Mouse (Mus musculus) kidney, postnatal 36 days (tissue): ENCODE measurements at regions not wholly inside any gene's neighbourhood (a gene's known extent, or its start where the extent isn't known, plus 50 kb on each side); places are given as distances from the start of the nearest gene placed in this dataset.

Source experiments
- DNase-seq, 2 experiments: peaks; one replicate each; pipeline ENCODE4 v3.0.0; 2021 to 2022; ENCODE audit warnings: mixed read lengths in 2 of 2

DNA sequence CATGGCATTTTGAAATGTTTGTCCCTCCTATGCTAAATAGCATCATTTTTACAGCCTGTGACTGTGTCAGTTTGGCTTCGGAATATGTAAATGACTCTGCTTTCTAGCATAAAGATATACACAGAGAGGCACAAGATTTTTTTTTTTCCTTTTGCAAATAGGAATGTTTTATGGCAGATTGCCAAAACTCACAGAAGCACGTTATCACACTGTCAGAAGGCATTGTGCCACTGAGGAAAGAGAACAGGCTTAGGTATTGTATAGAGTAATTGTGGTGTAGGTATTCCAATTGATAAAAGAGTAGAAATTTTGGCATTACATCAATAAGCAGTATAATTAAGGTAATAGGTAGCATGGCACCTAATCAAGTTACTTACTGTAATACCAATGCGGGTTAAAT is 988.5 kb upstream of the Tenm2 start:
- DNase-seq = no peak

GRCm38 (mm10) chr11:38203347-38203746 is 967.6 kb upstream of the Tenm2 start:
- no peak for DNase-seq

- no peak for DNase-seq
These were observed 965.5 kb upstream of the Tenm2 start for GRCm38 (mm10) chr11:38201136-38201741.

DNA sequence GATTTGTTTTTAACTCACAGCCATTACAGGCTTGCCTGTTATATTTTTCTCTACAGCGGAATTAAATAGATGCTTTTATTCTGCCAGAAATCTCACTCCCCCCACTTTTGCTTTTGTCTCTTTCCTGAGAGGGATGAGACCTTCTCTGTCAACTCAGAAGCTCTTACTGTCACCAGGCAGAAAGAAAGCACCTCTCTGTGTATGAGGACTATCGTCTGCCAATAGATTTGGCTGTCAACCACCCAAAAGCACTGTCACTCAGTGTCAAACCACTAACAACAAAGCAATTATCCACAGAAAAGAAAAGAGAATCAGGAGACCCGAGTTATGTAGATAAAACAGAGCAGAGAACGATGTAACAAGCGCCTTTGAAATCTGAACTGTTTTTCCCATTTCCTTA is 958.0 kb upstream of the Tenm2 start:
- no peak for DNase-seq

DNA sequence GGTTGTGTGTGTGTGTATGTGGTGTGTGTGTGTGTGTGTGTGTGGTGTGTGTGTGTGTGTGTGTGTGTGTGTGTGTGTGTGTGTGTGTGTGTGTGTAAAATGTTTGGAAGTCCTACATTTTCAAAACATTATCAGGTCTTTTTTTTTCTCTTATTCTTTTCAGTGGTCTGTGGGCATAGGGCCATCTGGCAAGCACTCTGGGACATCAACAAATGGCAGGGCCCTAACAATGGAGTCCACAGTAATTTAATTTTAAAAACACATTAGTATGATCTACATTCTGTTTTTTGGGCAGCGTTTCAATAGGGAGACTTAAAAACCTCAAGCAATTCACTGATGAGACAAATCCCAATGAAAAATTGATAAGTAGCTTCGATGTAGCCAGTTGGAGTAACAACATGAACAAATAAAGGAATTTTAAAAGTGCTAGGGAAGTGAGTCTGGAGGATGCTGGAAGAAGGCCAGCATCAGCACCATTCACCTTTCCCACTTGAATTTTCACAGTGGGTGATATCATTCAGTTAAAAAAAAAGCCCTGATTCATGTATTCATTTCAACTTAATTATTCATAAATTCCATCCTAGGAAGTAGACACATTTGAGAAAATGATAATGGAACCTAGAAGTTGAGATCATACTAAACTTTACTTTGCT is 956.3 kb upstream of the Tenm2 start:
- DNase-seq = no peak

DNA sequence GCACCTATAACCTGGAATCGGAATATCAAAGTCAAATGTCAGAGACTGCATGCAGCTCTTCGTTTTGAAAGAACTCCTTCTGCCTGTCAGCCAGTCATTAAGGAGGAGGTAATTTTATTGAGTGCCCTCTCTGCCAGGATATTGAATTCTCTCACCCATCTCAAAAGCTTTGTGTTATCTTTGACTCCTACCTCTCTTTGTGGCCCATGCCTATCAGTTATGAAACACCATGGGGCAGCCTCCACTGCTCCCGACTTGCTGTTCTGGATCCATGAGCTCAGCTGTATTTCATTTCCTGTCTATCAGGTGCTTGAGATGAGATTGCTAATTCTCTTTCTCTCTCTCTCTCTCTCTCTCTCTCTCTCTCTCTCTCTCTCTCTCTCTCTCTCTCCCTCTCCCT is 955.7 kb upstream of the Tenm2 start:
- no peak for DNase-seq

- no peak for DNase-seq
These were observed 935.0 kb upstream of the Tenm2 start for GRCm38 (mm10) chr11:38170721-38171120.

DNA sequence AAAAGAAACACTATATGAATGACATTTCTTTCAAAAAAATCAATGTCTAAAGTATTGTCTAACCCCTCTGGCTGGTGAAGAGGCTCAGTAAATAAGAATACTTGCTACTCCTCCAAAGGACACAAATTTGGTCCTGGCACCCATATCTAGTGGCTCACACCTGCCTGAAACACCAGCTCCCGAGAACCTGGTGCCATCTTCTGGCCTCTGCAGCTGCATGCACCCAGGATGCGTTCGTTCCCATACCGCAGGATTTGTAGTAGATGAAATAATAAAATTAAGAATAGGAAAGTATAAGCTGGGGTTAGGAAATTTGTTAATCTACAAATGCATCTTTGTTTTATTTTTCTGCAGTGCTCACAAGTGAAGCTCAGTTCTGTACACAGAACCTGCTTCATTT is 922.5 kb upstream of the Tenm2 start:
- no peak for DNase-seq

DNA sequence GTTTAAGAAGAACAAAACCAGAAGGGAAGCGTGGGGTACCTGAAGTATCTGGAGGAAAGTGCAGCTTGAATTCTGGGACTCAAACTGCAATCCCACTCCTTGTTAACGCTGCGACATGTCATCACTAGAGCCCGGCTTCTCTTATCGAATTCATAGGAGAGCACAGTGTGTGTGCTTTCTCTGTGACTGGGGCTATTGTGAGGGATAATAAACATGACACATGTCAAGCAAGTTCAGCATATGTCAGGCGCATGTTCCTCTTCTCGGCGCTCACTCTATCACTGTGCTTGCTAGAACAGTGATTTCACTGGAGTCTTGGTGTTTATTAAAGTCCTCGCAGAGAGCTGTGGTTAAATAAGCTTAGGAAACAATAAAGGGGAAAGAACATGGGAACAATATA is 921.2 kb upstream of the Tenm2 start:
- no peak for DNase-seq

DNA sequence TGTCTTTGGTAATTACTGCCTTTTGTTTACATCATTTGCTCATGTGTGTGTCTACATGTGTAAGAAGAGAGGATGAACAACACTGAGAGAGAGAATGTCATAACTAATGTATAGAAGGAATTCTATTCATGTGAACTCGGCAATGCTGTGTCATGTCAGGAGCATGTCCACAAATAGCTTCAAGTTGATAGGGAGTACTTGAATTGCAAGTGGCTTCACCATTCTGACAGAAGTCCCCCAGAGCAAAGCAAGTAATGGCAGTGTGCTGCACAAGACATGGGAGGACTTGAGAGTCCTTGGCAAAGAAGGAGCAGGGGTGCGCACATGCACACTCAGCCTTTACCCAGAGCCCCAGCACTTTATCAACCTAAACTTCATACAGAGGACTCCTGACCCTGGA is 919.9 kb upstream of the Tenm2 start:
- DNase-seq = no peak

DNA sequence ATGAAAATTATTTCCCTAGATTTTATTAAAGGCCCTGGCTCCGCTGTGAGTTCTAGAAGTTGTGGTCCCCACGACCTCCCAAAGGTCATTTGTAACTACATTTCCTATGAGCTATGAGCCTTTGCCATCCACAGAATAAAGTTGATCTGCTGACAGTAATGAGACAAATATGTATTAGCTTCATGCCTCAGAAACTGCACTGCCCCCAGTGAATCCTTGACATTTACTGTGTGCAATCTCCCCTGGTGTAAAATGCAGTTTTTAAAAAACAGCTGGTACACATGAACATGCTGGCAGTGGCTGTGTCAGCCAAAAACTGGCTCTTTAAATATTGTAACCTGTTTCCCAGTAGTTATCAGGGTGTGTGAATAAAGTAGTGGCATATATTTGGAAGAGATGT is 907.7 kb upstream of the Tenm2 start:
- DNase-seq = no peak

DNA sequence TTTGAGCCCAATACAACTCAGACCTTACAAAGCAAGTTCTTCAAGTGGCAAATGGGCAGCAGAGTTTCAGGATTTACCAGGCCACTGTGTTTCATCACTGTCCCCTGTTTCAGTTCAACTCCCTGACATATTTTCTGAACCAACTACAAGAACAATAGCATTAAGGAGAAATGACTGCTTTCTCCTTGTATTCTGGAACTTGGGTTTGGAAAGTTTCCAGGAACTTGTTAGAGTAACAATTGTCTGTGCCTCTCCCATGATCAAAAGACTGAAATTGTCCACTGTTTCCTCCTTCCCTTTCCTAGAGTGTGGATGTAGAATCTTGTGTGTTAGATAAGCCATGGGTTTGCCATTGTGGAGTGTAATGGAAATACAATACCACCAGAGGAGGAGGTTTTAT is 893.1 kb upstream of the Tenm2 start:
- no peak for DNase-seq

- no peak for DNase-seq
These were observed 888.1 kb upstream of the Tenm2 start for GRCm38 (mm10) chr11:38123789-38124330.

GRCm38 (mm10) chr11:38122474-38122873 is 886.7 kb upstream of the Tenm2 start:
- no peak for DNase-seq

DNA sequence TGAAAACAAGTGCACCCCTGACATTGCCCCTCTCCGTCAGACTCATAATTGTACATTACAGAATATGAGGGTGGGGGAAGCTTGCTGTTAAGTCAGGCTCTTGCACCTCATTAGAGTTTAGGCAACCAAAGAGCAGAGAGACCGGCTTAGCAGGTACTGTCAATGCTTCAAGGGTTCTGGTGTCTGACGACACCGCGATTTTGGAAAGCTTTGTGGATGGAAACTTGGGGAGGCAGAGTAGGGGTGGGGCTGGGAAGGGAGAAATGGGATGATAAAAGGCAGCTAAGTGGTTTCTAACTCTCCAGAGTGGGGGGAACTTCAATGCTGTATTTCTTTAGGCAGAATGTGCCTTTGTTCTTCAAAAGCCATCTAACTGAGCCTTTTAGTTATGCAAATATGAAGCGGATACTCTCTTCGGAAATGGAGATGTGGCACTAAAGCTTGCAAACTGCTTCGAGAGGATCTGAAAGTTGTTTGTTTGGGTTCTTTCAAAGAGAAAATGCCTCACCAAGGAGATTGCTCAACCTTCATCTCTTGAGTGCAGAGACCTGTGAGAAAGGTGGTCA is 885.4 kb upstream of the Tenm2 start:
- DNase-seq = no peak

DNA sequence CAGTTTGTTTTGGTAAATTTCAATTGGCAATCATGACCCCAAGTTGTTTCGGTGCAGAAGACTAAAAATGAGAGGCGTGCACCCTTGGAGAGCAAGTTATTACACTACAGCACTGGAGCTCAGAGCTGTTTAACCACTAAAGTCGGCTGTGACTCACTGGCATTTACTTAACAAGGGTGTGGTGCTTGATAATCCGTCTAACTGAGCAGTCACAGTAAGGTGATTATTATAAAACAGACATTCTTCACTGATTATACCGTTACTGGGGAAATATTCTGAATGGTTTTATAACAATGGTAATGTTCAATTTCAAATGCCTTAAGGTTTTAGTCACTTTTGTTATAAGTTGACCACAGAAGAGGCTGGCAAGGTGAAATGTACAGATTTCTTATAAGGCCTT is 882.0 kb upstream of the Tenm2 start:
- DNase-seq = no peak

DNA sequence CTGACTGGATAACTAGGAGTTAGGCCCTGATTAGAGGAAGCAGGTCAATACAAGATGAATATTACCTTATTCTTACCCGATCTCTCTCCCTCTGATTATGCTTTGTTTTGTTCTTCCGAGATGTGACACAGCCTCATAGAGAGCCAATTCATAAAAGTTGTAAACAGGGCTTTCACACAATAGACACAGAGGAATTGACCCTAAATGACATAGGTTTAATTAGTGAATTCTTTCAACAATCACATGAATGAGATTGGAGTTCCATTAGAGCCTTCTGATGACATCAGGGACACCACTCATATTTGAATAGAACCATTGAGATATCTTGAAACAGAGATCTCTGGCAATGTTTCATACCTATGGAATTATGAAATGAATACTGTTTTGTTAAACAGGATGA is 856.4 kb upstream of the Tenm2 start:
- no peak for DNase-seq

DNA sequence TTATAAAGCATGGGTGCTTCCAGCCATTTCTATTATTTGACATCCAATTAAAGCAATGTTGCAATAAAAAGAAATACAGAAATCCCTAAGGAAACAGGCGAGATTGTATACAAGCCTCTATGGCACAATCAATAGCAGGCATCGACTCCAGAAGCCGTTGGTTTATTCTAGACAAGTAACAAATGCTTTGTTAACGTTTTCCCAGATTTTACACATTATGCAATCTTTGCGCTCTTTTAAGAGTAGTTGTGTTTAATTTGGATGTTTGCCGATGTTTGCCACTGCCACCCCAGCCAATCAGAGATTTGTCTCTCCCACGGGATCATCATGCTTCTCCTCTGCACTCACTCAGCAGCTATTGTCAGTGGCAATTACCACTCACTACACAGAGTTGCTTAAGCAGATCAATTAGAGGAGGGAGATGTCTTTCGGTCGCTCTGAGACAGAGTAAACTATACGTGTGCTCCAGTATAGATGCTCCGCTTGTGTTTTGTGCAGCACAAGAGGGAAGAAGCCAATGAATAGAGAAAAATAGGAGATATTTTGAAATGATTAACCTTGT is 839.5 kb upstream of the Tenm2 start:
- no peak for DNase-seq

DNA sequence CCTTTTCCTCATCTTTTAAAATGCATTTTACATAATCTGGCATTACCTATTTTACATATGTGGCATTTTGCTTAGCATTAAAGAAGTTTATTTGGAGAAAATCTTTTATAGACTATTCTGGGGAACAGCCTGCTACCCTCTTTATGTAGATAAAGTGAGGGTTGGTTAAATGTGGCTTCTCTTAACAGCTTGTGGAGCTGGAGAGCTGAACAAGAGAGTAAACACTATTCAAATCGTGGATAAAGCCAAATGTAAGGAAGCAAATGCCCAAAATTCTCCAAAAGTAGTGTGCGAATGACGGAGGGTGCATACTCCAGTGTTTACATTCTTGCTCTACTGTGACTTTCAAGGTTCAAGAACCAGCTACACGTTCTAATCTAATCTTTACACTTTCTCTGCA is 833.9 kb upstream of the Tenm2 start:
- DNase-seq = no peak

DNA sequence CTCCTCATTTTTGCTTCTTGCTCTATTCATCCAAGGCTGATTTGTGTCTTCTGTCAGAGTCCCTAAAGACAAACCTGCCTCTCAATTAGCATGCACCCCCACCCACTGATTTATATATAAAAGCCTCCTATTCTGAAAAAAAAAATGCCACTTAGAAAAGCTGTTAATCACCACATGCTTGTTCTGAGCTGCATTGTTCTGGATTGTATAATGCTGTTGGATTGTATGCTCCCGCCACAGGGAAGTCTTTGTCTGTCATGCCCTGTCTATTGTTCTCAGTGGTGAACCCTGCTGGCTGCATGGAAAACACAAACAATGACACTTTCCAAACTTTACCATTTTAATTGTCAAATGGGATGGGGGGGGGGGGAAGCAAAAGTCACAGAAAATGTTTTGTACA is 831.9 kb upstream of the Tenm2 start:
- no peak for DNase-seq

DNA sequence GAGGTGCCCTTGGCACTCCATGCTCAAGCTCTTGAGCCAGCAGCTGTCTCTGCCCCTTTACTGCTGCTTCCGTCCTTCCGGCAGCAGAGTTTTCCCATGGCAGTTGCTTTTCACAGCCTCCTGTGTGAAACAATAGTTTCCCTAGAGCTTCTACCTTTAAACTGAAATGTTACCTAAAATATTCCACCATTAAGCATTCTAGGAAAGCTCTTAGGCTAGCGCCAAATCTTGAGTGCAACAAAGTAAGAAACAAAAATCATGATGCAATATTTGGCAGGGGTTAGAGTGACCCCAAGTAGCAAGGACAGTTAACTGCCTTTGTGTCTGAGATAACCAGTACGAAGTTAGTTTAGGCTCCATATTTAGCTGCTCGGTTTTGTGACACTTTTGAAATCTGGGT is 830.3 kb upstream of the Tenm2 start:
- DNase-seq = no peak

DNA sequence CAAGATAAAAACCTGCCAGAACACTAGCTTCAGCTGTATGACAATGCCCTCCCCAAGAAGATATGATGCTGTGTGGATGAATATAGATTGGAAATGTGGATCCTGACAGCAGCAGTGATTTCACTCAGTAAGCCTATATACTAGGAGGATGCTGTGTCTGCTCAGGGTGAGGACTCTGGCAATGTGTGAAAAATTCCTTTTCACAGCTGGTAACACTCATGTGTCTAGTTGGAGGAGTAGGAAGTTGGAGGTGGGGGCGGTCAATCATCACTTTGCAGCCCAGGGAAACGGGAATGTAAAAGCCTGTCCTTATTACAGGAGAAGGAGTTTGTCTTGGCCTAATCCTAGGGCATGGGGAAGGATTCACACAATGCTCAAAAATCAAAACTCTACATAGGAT is 824.3 kb upstream of the Tenm2 start:
- no peak for DNase-seq

DNA sequence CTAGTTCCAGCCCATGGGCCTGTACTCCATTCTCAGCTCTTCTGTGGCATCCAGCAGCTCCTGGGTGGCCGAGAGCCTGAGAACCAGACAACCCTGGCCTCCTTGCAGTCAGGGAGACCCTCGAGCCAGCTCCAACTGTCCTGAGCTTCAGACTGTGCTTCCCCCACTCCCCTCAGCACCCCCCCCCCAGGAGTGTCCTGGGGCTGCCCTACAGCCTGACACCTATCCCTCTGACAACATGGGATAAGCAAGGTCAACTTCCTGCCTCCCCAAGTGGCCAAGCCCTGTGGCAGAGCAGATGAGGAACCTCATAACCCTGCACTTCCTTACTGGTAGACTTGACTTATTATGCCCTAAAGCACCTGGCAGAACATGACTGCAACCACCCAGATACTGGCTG is 823.1 kb upstream of the Tenm2 start:
- DNase-seq = no peak

GRCm38 (mm10) chr11:38036582-38036981 is 800.8 kb upstream of the Tenm2 start:
- DNase-seq = no peak
